1 mouse cellular context compared by ENCODE assay signal in the genomic region with DNA sequence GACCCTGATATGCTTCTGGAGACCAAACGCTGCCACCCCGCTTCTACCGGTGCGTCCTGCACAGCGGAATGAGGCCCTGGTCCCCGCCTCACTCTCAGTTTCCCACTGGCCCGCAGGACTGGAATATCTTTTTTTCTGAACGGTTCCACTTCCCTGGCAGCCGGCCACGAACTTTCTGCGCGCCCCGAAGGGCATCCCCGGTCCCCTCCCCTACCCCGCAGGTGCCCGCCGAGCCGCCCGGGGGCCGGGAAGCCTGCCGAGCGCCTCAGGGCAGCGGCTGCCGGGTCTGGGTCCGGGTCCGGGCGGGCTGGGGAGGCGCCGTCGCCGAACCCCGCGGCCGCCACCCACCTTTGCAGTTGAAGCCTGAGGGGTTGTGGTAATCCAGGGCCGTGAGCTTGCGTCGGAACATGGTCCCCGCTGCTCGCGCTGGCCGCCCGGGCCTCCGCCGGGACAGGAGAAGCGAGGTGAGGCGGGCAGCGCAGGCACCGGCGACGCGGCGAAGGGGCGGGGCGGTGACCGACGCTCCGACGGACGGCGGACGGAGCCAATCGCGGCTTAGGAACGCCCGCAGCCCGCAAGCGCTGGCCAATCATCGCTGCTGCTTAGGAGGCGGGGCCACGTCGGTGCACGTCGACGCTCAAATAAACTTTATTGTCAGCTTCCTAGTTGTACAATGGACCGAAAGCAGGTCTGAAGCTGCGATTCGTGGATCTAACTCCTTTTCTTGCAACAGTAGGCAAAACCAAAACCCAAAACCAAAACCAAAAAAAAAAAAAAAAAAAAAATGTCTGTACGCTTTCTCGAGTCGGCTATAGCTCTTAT.
TF ChIP-seq lines count a peak whose summit lies in the region.

Rtraf (minus strand) TSS at position 504 of the 822 bp plus-strand sequence.

TF ChIP-seq in MEL, 35 proteins besides CTCF, POLR2A, EP300 and RAD21 (continued from another document):
- 0 out of 2 replicates have a peak, but pooled peaks have one; percentile 46 for TF ChIP-seq ZMIZ1 (IDR thresholded peaks at IDR 0.05; ENCODE audit: low read depth, low read length)
